Mouse (Mus musculus) layer of hippocampus, postnatal 36 days (tissue): ENCODE measurements around the gene Vmn1r39. TPM values are rescaled to one million over a fixed set of nuclear protein-coding genes. Genes with fewer than 3 reads are reported as not detected.
"Not testable (repeated sequence)": the region's sequence is repeated elsewhere in the genome, so short reads cannot be mapped to it uniquely, and the experiment has no call there.

Source experiments
- DNase-seq, 2 experiments: peaks; one replicate each; pipeline ENCODE4 v3.0.0; 2022
- total RNA-seq, 2 experiments: library from RNA; stranded (reverse); gene quantifications; 2 replicates each; pipeline ENCODE4 v1.2.3; 2021

Vmn1r39 gene
- not detected for total RNA-seq

DNA sequence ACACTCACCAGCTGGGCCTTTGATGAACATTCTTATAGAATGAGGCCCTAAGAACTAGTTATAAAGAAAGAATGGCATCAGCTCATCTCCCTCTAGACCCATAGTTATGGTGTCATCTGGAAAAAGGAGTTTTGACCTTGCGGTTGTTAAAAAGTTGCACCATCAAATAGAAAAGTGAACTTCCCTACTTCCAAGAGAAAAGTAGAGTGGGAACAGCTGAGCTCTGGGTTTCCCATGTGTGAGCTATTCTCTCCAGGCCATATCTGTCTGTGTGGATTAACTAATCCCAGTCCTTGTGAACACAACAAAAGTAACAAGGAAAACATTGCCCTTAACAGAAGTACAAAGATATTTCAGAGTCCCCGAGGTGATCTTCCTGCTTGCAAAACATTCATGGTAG is at the start of gene Vmn1r39:
Vmn1r39 (minus strand) TSS at position 101 of the 400 bp plus-strand sequence.
- DNase-seq: no peak

DNA sequence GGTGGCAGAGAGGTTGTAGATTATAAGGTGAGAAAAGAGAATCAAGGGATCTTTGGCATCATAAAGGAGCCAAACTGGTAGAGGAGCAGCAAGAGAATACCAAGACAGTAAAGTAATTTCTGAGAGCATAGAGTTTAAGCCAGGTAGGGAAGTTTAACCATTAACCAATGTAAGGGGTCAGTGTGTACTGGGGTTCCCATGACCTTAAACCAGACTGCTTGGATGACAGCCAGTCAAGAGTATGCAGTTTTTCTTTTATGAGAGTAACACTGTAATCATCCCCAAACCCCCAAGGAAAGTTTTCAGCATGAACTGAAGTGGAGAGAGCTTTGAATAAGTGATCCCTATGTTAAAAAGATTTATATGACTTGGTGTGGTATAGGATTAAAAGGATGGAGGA is 49.0 kb upstream of the Vmn1r39 start:
- DNase-seq: no peak

DNA sequence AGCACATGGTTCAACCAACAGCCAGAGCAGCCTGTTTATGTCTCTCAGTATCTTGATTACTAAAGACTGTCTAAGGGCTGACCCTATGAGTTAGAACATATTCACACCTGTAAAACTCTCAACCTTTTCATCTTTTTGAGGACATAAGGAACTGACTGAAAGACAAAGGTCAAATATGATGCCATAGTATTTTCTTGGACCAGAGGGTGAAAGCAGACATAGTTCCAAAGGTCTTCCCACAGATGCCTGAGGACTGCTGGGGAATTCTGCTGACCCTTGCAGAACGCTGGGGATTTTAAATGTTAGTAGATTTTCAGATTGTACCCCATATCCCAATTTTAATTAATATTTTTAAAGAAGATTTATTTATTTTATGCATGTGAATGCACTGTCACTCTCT is 47.9 kb upstream of the Vmn1r39 start:
- no peak for DNase-seq

DNA sequence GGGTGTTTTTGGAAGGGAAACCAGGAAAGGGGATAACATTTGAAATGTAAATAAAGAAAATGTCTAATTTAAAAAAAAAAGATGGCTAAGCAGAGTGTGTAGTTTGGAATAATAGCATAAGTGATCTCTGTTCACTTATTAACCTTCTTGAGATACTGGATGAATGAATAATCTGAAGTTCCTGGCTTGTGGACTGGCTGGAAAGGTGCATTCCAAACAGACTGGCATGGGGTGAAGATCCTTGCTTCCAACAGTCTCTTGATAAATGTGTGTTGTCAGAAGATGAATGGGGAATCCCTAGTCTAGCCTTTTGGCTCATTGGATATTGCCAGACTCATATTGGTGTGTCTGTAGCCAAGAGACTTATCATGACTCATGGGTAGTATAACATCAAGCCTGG is 45.8 kb upstream of the Vmn1r39 start:
- DNase-seq: no peak

DNA sequence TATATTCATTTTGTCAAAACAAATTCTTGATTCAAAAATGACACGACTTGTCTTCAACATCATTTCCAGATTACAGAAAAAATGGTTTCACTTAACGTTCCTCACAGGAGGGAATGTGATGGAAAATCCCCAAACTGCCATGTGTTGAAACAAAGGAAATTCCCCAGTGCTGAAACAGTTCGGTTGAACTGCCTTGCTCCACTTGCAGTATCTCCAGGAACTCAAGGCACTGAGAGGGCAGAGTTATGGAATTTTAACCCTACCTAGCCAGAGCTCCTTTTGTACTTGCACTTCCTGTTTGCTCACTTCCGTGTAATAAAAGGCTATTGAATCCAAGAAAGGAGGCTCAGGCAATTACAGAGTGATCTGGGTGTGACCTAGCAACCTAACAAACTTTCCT is 38.5 kb upstream of the Vmn1r39 start:
- no peak for DNase-seq

DNA sequence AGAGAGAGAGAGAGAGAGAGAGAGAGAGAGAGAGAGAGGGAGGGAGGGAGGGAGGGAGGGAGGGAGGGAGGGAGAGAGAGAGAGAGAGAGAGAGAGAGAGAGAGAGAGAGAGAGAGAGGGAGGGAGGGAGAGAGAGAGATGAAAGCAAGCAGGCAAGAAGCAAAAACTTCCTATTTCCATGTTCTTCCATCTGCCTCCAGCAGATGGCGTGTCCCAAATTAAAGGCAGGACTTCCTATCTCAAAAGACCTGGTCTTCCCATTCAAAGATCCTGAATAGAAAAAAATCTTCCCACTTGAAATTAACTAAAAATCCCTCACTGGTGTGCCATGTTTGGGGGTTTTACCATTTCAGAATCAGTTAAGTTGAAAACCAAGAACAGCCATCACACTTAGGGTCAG is 30.2 kb upstream of the Vmn1r39 start:
- DNase-seq: peak in 1 of 2 experiments; percentile 18

DNA sequence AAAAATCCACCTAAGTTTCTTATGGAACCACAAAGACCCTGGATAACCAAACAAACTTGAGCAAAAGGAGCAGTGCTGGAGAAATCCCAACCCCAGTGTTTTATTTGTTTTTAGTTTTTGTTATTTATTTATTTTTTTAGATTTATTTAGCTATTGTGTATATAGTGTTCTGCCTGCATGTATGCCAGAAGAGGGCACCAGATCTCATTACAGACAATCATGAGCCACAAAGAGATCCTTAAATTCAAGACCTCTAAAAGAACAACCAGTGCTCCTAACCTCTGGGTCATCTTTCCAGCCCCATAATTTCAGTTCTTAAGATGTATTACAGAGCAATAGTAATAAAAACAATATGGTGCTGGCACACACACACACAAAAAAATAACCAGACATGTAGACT is 26.5 kb upstream of the Vmn1r39 start:
- DNase-seq: no peak

DNA sequence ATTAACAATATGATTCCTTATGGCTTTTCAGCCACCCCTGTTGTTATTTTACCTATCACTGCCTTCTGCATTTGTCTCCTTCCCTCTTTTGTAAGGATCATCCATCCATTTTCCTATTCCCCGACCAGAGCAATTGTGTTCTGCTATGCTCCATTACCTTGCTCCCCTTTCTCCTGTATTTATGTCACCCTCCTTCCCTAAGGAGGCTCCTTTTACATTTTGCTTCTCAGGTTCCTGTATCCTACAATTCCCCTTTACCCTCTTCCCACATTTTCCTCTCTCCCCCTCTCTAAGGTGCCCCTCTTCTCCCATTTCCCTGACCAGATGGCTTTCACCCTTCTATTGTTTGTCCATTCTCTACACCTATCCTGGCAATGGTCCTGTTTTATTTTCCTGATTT is 4.1 kb downstream of the Vmn1r39 start:
- DNase-seq: no peak

DNA sequence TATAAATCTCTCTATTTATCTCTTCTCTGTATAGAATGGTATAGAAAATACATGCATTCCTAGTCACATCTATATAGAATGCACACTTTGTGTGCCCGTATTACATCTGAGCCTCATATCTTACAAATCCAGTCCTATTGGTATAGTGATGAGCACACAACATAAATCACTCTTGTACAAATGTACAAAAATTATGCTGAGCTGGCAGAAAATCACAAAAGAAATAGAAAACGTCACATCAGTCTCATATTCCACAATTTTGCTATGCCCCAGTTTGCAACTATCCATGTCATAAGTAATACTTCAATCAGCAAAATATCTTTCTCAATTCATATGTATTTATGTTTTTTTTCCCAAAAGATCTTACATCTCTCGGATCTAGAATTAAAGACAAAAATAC is 4.7 kb downstream of the Vmn1r39 start:
- no peak for DNase-seq

DNA sequence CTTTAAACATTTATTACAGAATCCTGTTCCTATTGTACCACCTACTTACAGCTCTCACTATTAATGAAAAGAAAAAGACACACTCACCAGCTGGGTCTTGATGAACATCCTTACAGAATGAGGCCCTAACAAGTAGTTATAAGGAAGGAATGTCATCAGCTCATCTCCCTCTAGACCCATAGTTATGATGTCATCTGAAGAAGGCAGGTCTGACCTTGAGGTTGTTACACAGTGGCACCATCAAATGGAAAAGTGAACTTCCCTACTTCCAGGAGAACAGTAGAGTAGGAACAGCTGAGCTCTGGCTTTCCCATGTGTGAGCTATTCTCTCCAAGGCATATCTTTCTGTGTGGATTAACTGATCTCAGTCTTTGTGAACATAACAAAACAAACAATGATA is 27.9 kb downstream of the Vmn1r39 start, which contains the start of gene Vmn1r38:
Vmn1r38 (minus strand) TSS at position 101 of the 400 bp plus-strand sequence.
- not testable (repeated sequence) for DNase-seq

Other genes starting within 250 kb of the Vmn1r39 start
- gene Vmn1r33, start 192.3 kb downstream of the Vmn1r39 start, total RNA-seq: not detected
- not detected for gene Vmn1r34, start 166.7 kb downstream of the Vmn1r39 start, total RNA-seq
- not detected for gene Vmn1r35, start 124.7 kb downstream of the Vmn1r39 start, total RNA-seq
- gene Vmn1r36, start 91.4 kb downstream of the Vmn1r39 start, total RNA-seq: not detected
- not detected for gene Vmn1r37, start 81.2 kb downstream of the Vmn1r39 start, total RNA-seq
- not detected for gene Vmn1r38, start 28.0 kb downstream of the Vmn1r39 start, total RNA-seq
- 10 to 100 TPM; 58.5 to 70.2 TPM for gene Gng12, start 85.8 kb upstream of the Vmn1r39 start, total RNA-seq
- 10 to 100 TPM in 1 of 2 experiments, 1 to 10 TPM in 1; 8.1 to 11.7 TPM for gene Gadd45a, start 226.8 kb upstream of the Vmn1r39 start, total RNA-seq